ENCODE assay signal across 25 mouse cellular contexts in the genomic region with DNA sequence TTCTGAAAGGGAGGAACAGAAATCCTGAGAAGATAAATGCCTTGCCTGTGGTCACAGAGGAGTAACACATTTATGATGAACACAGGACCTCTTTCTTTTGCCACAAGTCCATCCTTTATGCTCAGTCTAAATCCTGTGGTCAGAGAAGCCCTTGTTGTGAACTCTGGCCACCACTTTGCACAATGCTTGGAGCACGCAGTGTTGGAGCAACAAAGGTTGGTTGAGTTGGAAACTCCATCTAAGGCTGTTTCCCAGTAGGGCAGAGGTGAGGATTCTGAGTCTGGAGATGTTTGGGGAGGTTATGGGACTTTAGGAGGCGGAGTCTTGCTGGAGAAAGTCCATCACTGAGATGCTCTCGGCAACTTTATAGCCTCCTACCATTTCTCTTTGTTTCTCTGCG. TPM values are rescaled to one million over a fixed set of nuclear protein-coding genes. Genes with fewer than 3 reads are reported as not detected.
DNase-seq lines count a peak whose midpoint lies in the region; ATAC-seq and TF ChIP-seq lines count a peak whose summit lies in the region.
"Had no signal": no experiment of that assay in that cellular context is flagged by ENCODE, and none has a peak within 500 bp of the region (broad histone marks: within the 10 kb centered on the region; RNA-seq: fewer than 3 reads in every experiment).

No protein-coding gene starts in this region.

- 0 out of 2 replicates have a peak overlapping the region, but pooled peaks have one; percentile 15 for H3K27ac ChIP-seq in hindbrain, postnatal 0 days
- H3K27ac ChIP-seq in hindbrain, embryonic 14.5 days: no peak overlapping the region
- peak overlapping the region; percentile 81; the same call in 1 of the 2 replicates for H3K27ac ChIP-seq in embryonic fibroblast, embryonic 13.5 days (ENCODE audit: insufficient read depth, low read length)
- H3K27ac ChIP-seq: embryonic facial prominence, embryonic 10.5 days; forebrain, embryonic 15.5 days; heart, adult 2 months; hindbrain, embryonic 12.5 days; intestine, embryonic 15.5 days had no signal

- H3K27me3 ChIP-seq in hindbrain, postnatal 0 days (ENCODE audit: insufficient read depth, low read length): no peaks in the 10 kb centered on the region
- no peaks in the 10 kb centered on the region for H3K27me3 ChIP-seq in hindbrain, embryonic 14.5 days (ENCODE audit: control insufficient read depth, insufficient read depth, low read length)
- H3K27me3 ChIP-seq: forebrain, embryonic 15.5 days; hindbrain, embryonic 12.5 days had no signal

- no peak for TF ChIP-seq CTCF in hindbrain, postnatal 0 days (IDR thresholded peaks at IDR 0.05; ENCODE audit: low read depth)
- TF ChIP-seq CTCF in embryonic fibroblast, embryonic 13.5 days (IDR thresholded peaks at IDR 0.05; ENCODE audit: borderline replicate concordance, insufficient read depth, low read length): no peak

- H3K4me3 ChIP-seq in hindbrain, postnatal 0 days (ENCODE audit: low read length): no peak overlapping the region
- H3K4me3 ChIP-seq in hindbrain, embryonic 14.5 days (replicated peaks; ENCODE audit: low read length): no peak overlapping the region
- H3K4me3 ChIP-seq in embryonic fibroblast, embryonic 13.5 days (ENCODE audit: insufficient read depth, low read length): no peak overlapping the region
- H3K4me3 ChIP-seq: embryonic facial prominence, embryonic 10.5 days; erythroblast, embryonic 14.5 days; forebrain, embryonic 15.5 days; heart, adult 2 months; hindbrain, embryonic 12.5 days; intestine, embryonic 15.5 days had no signal

- no peaks in the 10 kb centered on the region for H3K36me3 ChIP-seq in hindbrain, postnatal 0 days (ENCODE audit: insufficient read depth, low read length)
- H3K36me3 ChIP-seq in hindbrain, embryonic 14.5 days (replicated peaks; ENCODE audit: control insufficient read depth, insufficient read depth): no peaks in the 10 kb centered on the region
- H3K36me3 ChIP-seq: embryonic facial prominence, embryonic 10.5 days; forebrain, embryonic 15.5 days; hindbrain, embryonic 12.5 days; intestine, embryonic 15.5 days had no signal

- H3K4me2 ChIP-seq in hindbrain, postnatal 0 days (ENCODE audit: low read depth, low read length): no peak overlapping the region
- H3K4me2 ChIP-seq in hindbrain, embryonic 14.5 days (replicated peaks): no peak overlapping the region
- H3K4me2 ChIP-seq: forebrain, embryonic 15.5 days; hindbrain, embryonic 12.5 days; intestine, embryonic 15.5 days had no signal

- H3K9me3 ChIP-seq in hindbrain, postnatal 0 days (ENCODE audit: low read length): no peaks in the 10 kb centered on the region
- H3K9me3 ChIP-seq in hindbrain, embryonic 14.5 days (ENCODE audit: control insufficient read depth, low read length): no peaks in the 10 kb centered on the region
- H3K9me3 ChIP-seq: embryonic facial prominence, embryonic 10.5 days; forebrain, embryonic 15.5 days; hindbrain, embryonic 12.5 days; intestine, embryonic 15.5 days had no signal

- ATAC-seq in hindbrain, postnatal 0 days: peak; percentile 45; the same call in 1 of the 2 replicates
- ATAC-seq in hindbrain, embryonic 14.5 days (ENCODE audit: low FRiP score): no peak
- ATAC-seq: forebrain, embryonic 15.5 days; intestine, embryonic 15.5 days had no signal

- H3K9ac ChIP-seq in hindbrain, postnatal 0 days (replicated peaks; ENCODE audit: low read length): no peak overlapping the region
- H3K9ac ChIP-seq in hindbrain, embryonic 14.5 days: no peak overlapping the region
- H3K9ac ChIP-seq: forebrain, embryonic 15.5 days; hindbrain, embryonic 12.5 days; intestine, embryonic 15.5 days had no signal

- DNase-seq in adrenal gland, postnatal 14 days: peak; percentile 38
- no peak for DNase-seq in adrenal gland, postnatal 25 days
- DNase-seq in hindbrain, postnatal 0 days (ENCODE audit: low spot score): no peak
- DNase-seq in hindbrain, embryonic 14.5 days (ENCODE audit: low spot score): no peak
- DNase-seq in Muller cell, postnatal 12 days (ENCODE audit: inconsistent ontology term): peak; percentile 75
- DNase-seq in thymus, adult 18-20 months: no peak
- DNase-seq: cerebellum, adult 2 months; cerebellum, postnatal 10 days; gastrocnemius, postnatal 10 days; heart, postnatal 10 days; heart, postnatal 4 days; kidney, adult 18-20 months had no signal

- TF ChIP-seq POLR2A in embryonic fibroblast, embryonic 13.5 days (IDR thresholded peaks at IDR 0.05; ENCODE audit: low read depth, low read length): no peak

- 85% methylated on average over 4 of the region's 4 CpGs for WGBS in hindbrain, postnatal 0 days
- WGBS in hindbrain, embryonic 14.5 days: 90% methylated on average over 4 of the region's 4 CpGs

- H3K4me1 ChIP-seq in hindbrain, postnatal 0 days (ENCODE audit: insufficient read depth, low read length): no peaks in the 10 kb centered on the region
- H3K4me1 ChIP-seq in hindbrain, embryonic 14.5 days (replicated peaks; ENCODE audit: control insufficient read depth, insufficient read depth, low read length): peaks cover 13% of the 10 kb centered on the region; the same call in 1 of the 2 replicates
- peaks cover 17% of the 10 kb centered on the region for H3K4me1 ChIP-seq in embryonic fibroblast, embryonic 13.5 days (ENCODE audit: control insufficient read depth, insufficient read depth, low read length)
- H3K4me1 ChIP-seq: hindbrain, embryonic 12.5 days had no signal

RNA-seq across cellular contexts. Expression of gene F3, which starts 16.2 kb away (rescaled TPM):
- total RNA-seq in adrenal gland, postnatal 14 days (2021): 17.2 and 27.3 TPM in 2 replicates
- total RNA-seq in adrenal gland, postnatal 25 days (2021): 9.1 and 10.0 TPM in 2 replicates
- 12.0 and 16.1 TPM in 2 replicates for total RNA-seq in hindbrain, postnatal 0 days (2014; rRNA removed)
- 15.2 and 18.9 TPM in 2 replicates for polyA plus RNA-seq in hindbrain, postnatal 0 days (2015; fragmentation: Nextera tagmentation; extraction: Ambion mirVana)
- 6.5 and 8.2 TPM in 2 replicates for polyA plus RNA-seq in hindbrain, embryonic 14.5 days (2014; fragmentation: Nextera tagmentation; extraction: Ambion mirVana)
- polyA plus RNA-seq in embryonic fibroblast, embryonic 13.5 days (2011; ENCODE audit: insufficient read length, low read depth, missing spikeins): 168 and 276 TPM in 2 replicates
- polyA plus RNA-seq: erythroblast, embryonic 14.5 days had no signal

RNA-seq across cellular contexts. Expression of gene 4930432M17Rik, which starts 36.5 kb away (rescaled TPM):
- total RNA-seq in adrenal gland, postnatal 14 days (2021): not detected in 2 replicates
- not detected in 2 replicates for total RNA-seq in adrenal gland, postnatal 25 days (2021)
- not detected in 2 replicates for total RNA-seq in hindbrain, postnatal 0 days (2014; rRNA removed)
- polyA plus RNA-seq in hindbrain, postnatal 0 days (2015; fragmentation: Nextera tagmentation; extraction: Ambion mirVana): not detected in 2 replicates
- not detected in 2 replicates for polyA plus RNA-seq in hindbrain, embryonic 14.5 days (2014; fragmentation: Nextera tagmentation; extraction: Ambion mirVana)
- not detected in 2 replicates for polyA plus RNA-seq in embryonic fibroblast, embryonic 13.5 days (2011; ENCODE audit: insufficient read length, low read depth, missing spikeins)
- total RNA-seq: ES-E14; gastrocnemius, postnatal 10 days; gastrocnemius, postnatal 4 days; heart, adult 2 months; heart, postnatal 10 days; heart, postnatal 4 days had no signal
- polyA plus RNA-seq: cerebellum, adult 2 months; embryonic facial prominence, embryonic 10.5 days; embryonic facial prominence, embryonic 14.5 days; erythroblast, embryonic 14.5 days; forebrain, embryonic 11.5 days; forebrain, embryonic 15.5 days; frontal cortex, adult 2 months; heart, adult 2 months; heart, embryonic 14.5 days; hindbrain, embryonic 12.5 days; intestine, embryonic 15.5 days had no signal

Comparison
In these comparisons a context has a peak if more than half of its experiments do, and no peak if none do; other contexts are left out.
1. DNase-seq: peak in adrenal gland, postnatal 14 days (single experiment) and Muller cell, postnatal 12 days (single experiment); none in adrenal gland, postnatal 25 days (single experiment), hindbrain, postnatal 0 days (single experiment), hindbrain, embryonic 14.5 days (single experiment) and thymus, adult 18-20 months (0 of 2).